10 mouse cellular contexts compared by ENCODE assay signal in genomic region chr16:67776091-67776490, GRCm38 (mm10).
A peak's percentile ranks its signal among the peaks of the same experiment; 100 is the strongest.
DNase-seq lines count a peak whose midpoint lies in the region; ATAC-seq and TF ChIP-seq lines count a peak whose summit lies in the region.
"Had no signal": no experiment of that assay in that cellular context is flagged by ENCODE, and none has a peak within 500 bp of the region (broad histone marks: within the 10 kb centered on the region; RNA-seq: fewer than 3 reads in every experiment).

No protein-coding gene starts in this region.

- no peak; the same call in 1 of the 2 replicates for TF ChIP-seq CTCF in kidney, adult 2 months (conservative IDR thresholded peaks at IDR 0.05; ENCODE audit: insufficient read depth, insufficient read length, low read depth, low read length)
- TF ChIP-seq CTCF in lung, postnatal 0 days (IDR thresholded peaks at IDR 0.05): peak; percentile 58

- 50% methylated on average over 3 of the region's 3 CpGs for WGBS in kidney, adult 2 months
- 42% methylated on average over 3 of the region's 3 CpGs for WGBS in kidney, embryonic 15.5 days
- 46% methylated on average over 3 of the region's 3 CpGs for WGBS in embryonic facial prominence, embryonic 11.5 days
- WGBS in lung, postnatal 0 days: 45% methylated on average over 3 of the region's 3 CpGs

- no peak for TF ChIP-seq POLR2A in kidney, adult 2 months (IDR thresholded peaks at IDR 0.05; ENCODE audit: low read depth, low read length)

- H3K9ac ChIP-seq in kidney, embryonic 15.5 days: no peak overlapping the region
- no peak overlapping the region for H3K9ac ChIP-seq in embryonic facial prominence, embryonic 11.5 days (replicated peaks; ENCODE audit: low read length)
- no peak overlapping the region for H3K9ac ChIP-seq in lung, postnatal 0 days (replicated peaks; ENCODE audit: low read depth)
- H3K9ac ChIP-seq: embryonic facial prominence, embryonic 13.5 days; neural tube, embryonic 13.5 days had no signal

- H3K27ac ChIP-seq in kidney, adult 2 months (ENCODE audit: insufficient read depth, low read depth, low read length): no peak overlapping the region
- no peak overlapping the region for H3K27ac ChIP-seq in kidney, embryonic 15.5 days
- H3K27ac ChIP-seq in embryonic facial prominence, embryonic 11.5 days (replicated peaks; ENCODE audit: low read depth, low read length): no peak overlapping the region
- no peak overlapping the region for H3K27ac ChIP-seq in lung, postnatal 0 days (ENCODE audit: low read length)
- H3K27ac ChIP-seq: embryonic facial prominence, embryonic 13.5 days; neural tube, embryonic 13.5 days had no signal

- no peak for ATAC-seq in kidney, embryonic 15.5 days (replicated peaks; ENCODE audit: low FRiP score)
- ATAC-seq in embryonic facial prominence, embryonic 11.5 days (replicated peaks; ENCODE audit: insufficient number of reproducible peaks, low FRiP score, low TSS enrichment, low read depth): no peak
- ATAC-seq in lung, postnatal 0 days: no peak

- no peaks in the 10 kb centered on the region for H3K27me3 ChIP-seq in kidney, adult 2 months (replicated peaks; ENCODE audit: control insufficient read depth, insufficient read depth, low read length)
- no peaks in the 10 kb centered on the region for H3K27me3 ChIP-seq in kidney, embryonic 15.5 days
- H3K27me3 ChIP-seq in embryonic facial prominence, embryonic 11.5 days (ENCODE audit: control insufficient read depth, insufficient read depth, low read length): no peaks in the 10 kb centered on the region
- no peaks in the 10 kb centered on the region for H3K27me3 ChIP-seq in lung, postnatal 0 days (replicated peaks; ENCODE audit: insufficient read depth, low read length)
- H3K27me3 ChIP-seq: embryonic facial prominence, embryonic 13.5 days; neural tube, embryonic 13.5 days had no signal

- H3K4me1 ChIP-seq in kidney, adult 2 months (ENCODE audit: control insufficient read depth, insufficient read depth, low read length): no peaks in the 10 kb centered on the region
- no peaks in the 10 kb centered on the region for H3K4me1 ChIP-seq in kidney, embryonic 15.5 days
- no peaks in the 10 kb centered on the region for H3K4me1 ChIP-seq in embryonic facial prominence, embryonic 11.5 days (ENCODE audit: control insufficient read depth, insufficient read depth, low read length)
- H3K4me1 ChIP-seq in lung, postnatal 0 days (ENCODE audit: insufficient read depth, low read depth, low read length): no peaks in the 10 kb centered on the region
- H3K4me1 ChIP-seq: embryonic facial prominence, embryonic 13.5 days; neural tube, embryonic 13.5 days had no signal

- no peaks in the 10 kb centered on the region for H3K36me3 ChIP-seq in kidney, adult 2 months (ENCODE audit: control insufficient read depth, insufficient read depth, low read length)
- H3K36me3 ChIP-seq in kidney, embryonic 15.5 days: no peaks in the 10 kb centered on the region
- H3K36me3 ChIP-seq in embryonic facial prominence, embryonic 11.5 days (replicated peaks; ENCODE audit: control insufficient read depth, insufficient read depth, low read depth, low read length): no peaks in the 10 kb centered on the region
- H3K36me3 ChIP-seq in lung, postnatal 0 days (ENCODE audit: insufficient read depth, low read length): no peaks in the 10 kb centered on the region
- H3K36me3 ChIP-seq: embryonic facial prominence, embryonic 13.5 days; neural tube, embryonic 13.5 days had no signal

- DNase-seq in kidney, adult 2 months: peak; percentile 19
- DNase-seq in ES-CJ7 (ENCODE audit: low read depth, low spot score) (peak; percentile 60), adipocyte (ENCODE audit: low spot score) (peak; percentile 13)
- peak; percentile 51 for DNase-seq in embryonic facial prominence, embryonic 11.5 days (ENCODE audit: low spot score)
- DNase-seq in lung, postnatal 0 days (ENCODE audit: low spot score): peak; percentile 45
- no peak for DNase-seq in spleen, adult 12 weeks (ENCODE audit: low spot score)
- no peak for DNase-seq in urinary bladder, postnatal 4 days (ENCODE audit: low spot score in 2 of 2)

- TF ChIP-seq EP300 in lung, postnatal 0 days (IDR thresholded peaks at IDR 0.05): no peak

- no peak overlapping the region for H3K4me2 ChIP-seq in kidney, embryonic 15.5 days
- H3K4me2 ChIP-seq in embryonic facial prominence, embryonic 11.5 days (ENCODE audit: low read depth, low read length): no peak overlapping the region
- no peak overlapping the region for H3K4me2 ChIP-seq in lung, postnatal 0 days (replicated peaks; ENCODE audit: low read depth, low read length)
- H3K4me2 ChIP-seq: embryonic facial prominence, embryonic 13.5 days; neural tube, embryonic 13.5 days had no signal

- H3K4me3 ChIP-seq in kidney, adult 2 months (ENCODE audit: insufficient read depth, low read depth, low read length): no peak overlapping the region
- H3K4me3 ChIP-seq in kidney, embryonic 15.5 days (replicated peaks): no peak overlapping the region
- no peak overlapping the region for H3K4me3 ChIP-seq in embryonic facial prominence, embryonic 11.5 days (ENCODE audit: low read depth, low read length)
- H3K4me3 ChIP-seq in lung, postnatal 0 days (ENCODE audit: low read depth, low read length): no peak overlapping the region
- H3K4me3 ChIP-seq: embryonic facial prominence, embryonic 13.5 days; neural tube, embryonic 13.5 days had no signal

- H3K9me3 ChIP-seq in kidney, embryonic 15.5 days (replicated peaks): no peaks in the 10 kb centered on the region
- no peaks in the 10 kb centered on the region for H3K9me3 ChIP-seq in embryonic facial prominence, embryonic 11.5 days (replicated peaks; ENCODE audit: control insufficient read depth, low read length)
- no peaks in the 10 kb centered on the region for H3K9me3 ChIP-seq in lung, postnatal 0 days (ENCODE audit: low read length)
- H3K9me3 ChIP-seq: embryonic facial prominence, embryonic 13.5 days; neural tube, embryonic 13.5 days had no signal

Comparison
In these comparisons a context has a peak if more than half of its experiments do, and no peak if none do; other contexts are left out.
1. DNase-seq: peak in kidney, adult 2 months (single experiment), ES-CJ7 (single experiment), adipocyte (single experiment), embryonic facial prominence, embryonic 11.5 days (single experiment) and lung, postnatal 0 days (single experiment); none in spleen, adult 12 weeks (single experiment) and urinary bladder, postnatal 4 days (0 of 2).